Mouse (Mus musculus): Measurements from ENCODE around the gene 6030468B19Rik.

The 6030468B19Rik gene

DNA sequence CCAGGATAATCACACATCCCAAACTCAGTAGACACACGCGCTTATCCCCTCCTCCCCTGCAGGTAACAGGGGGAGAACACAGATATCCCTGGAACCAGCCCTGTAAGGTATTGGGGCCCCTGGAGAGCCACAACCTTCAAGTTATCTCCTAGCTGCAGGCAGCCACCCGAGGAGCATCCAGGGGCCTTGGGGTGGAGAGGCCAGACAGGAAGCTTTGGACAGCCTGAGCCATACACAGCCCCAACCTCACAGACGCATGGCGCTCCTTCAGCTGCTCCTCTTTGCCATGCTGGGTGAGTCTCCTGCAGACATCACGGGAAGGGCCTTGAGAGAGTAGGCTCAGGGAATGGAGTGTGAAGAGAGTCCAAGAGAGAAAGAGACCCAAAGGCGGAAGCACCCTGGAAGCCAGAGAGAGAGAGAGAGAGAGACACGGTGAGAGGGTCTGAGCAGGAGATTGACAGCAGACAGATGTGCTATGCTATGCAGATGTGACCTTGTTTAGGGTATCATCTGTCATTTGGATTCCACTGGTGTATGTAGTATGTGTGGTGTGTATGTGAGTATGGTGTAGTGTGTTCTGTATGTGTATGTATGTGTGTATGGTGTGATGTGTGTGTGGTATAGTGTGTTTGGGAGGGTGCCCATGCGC lies at the start of gene 6030468B19Rik:
Gene 6030468B19Rik, plus strand, starts transcription at position 150 of the 649 bp plus-strand sequence.
- no peak for DNase-seq

DNA sequence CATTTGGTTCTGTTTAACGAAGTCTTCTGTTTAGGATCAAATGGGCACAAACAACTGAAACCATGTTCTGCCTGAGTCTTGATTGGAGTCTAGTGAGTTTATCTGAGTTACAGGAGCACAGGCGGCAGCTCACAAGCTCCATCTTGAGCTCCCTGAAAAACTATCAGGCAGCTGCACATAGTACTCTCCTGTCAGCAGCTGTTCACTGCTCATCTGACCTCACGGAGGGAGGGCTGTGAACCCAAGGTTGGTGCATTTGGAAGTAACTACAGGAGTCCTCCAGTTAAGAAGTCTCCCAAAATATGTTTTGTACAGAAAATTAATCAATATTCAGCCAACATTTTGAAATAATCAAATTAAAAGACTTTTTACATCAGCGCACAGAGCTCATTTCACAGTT lies 48.8 kb upstream of the 6030468B19Rik start:
- DNase-seq, result no peak

DNA sequence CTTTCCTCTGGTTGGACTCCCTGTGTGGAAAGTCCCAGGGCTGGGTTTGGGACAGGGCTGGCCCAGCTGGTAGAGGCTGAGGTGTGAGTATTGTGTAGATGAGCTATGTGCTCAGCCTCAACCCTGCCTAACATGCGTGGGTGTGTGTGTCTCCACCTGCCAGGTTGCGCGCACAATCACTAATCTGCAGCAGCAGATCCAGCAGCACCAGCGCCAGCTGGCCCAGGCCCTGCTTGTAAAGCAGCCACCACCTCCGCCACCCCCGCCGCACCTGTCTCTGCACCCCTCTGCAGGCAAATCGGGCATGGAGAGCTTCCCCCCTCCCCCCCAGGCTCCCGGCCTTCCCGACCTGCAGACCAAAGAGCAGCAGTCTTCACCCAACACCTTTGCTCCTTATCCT lies 48.0 kb upstream of the 6030468B19Rik start:
- DNase-seq, result peak; percentile 94

DNA sequence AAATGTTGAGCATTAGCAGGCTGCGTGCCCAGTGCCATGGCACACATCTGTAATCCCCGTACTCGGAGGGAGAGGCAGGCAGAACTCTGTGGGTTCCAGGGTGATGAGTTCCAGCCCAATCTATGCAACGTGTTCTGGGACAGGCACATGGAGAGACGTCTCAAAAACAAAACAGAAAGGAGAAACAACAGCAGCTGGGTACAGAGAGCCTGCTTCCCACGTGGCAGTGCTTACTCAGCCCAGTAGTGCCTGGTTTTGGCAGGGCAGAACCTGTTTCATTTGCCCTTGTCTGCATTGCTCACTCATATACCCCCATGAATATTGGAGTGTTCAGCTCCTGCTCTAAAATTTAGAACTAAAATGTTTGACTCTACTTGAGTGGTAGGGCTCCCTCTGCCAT lies 45.9 kb upstream of the 6030468B19Rik start:
- peak; percentile 61 for DNase-seq

DNA sequence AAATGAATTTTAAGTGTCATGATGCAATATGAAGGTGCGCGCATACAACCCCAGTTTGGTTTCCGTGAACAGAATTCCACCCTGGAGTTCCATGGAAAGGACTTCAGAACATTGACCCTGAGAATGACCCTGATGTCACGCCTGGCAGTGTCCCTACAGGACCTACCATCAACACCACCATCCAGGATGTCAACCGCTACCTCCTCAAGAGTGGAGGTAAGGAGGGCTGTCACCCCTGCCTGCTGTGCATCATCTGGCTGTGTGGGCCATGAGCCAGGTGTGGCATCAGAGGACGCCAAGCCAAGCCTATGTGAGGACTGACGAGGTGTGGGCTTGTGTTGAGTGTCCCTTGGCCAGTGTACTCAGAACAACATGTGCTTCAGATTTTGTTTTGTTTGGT lies 41.6 kb upstream of the 6030468B19Rik start:
- no peak for DNase-seq

DNA sequence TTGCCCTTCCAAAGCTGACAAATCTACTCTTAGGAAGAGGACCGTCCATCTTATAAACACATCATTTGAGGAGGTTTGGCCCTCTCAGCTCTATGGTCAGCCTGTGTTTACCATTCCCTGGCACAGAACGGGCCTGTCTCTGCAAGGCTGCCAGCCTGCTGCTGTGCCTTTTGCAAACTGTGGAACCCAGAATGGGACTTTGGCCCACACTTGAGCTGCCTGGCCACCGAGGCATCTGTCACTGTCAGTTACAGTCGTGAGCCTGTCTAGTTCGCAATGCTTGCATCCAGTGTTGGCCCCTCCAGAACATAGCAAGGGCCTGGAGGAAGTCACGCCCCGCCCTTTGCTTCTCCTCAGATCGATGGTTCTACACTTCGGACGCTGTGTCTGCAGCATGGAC lies 38.2 kb upstream of the 6030468B19Rik start:
- DNase-seq, result no peak

DNA sequence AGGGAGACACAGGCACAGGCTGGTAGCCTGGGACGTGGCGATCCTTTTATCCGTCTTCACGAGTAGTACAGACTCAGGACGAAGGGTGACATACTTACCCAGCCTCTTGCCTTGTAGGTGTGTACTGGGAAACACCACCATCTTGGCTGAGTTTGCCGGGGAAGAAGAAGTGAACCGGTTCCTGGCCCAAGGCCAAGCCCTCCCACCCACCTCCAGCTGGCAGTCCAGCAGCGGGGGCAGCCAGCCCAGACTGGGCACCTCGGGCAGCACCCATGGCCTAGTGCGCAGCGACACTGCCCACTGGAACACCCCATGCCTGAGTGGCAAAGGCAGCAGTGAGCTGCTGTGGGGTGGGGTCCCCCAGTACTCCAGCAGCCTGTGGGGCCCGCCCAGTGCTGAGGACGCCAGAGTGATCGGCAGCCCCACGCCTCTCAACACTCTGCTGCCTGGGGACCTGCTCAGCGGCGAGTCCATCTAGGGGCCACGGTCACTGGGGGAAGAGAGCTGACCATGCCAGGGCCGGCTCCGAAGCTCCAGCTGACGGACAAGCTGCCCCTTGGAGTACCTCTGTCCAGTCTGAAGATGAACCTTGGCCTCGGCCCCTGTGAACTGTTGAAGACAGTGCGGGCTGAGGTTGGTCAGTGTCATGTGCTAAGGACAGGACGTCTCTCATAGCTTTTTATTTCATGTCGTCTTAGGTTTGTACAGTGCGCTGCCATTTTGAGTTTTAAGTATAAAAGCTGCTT lies 36.9 kb upstream of the 6030468B19Rik start:
- no peak for DNase-seq

DNA sequence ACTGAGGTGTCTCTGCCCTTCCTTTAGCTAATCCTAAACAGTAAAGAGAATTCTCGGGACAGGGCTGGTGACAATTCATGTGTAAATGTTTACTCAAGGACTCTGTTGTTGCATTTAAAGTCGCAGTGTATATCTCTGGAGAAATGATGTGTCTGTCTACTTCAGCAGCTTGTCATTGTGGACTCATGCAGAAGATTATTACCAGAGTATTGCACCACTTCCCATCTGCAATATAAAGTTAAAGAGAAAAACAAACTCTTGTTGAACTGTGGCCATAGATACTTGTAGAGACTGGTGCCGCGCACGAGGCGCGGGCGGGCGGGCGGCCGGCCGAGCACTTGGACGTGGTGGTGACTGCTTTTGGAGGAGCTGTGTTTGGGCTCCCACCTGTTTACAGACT lies 35.7 kb upstream of the 6030468B19Rik start:
- DNase-seq, result no peak

DNA sequence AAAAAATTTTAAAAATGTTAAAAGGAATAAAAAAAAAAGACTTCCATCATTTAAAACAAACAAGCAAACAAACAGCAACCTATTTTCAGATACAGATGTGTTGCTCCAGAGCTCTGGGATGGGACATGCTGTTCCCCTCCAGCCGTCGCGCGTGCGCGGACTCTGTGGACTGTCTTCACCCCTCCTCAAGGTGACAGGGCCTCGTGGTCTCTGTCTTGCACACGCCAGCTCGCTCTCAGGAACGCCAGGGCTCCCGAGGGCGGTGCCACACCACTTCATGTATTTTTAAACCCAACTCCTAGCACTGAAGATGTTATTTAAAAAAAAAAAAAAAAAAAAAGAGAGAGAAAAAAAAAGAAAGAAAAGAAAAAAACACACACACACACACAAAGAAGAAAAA lies 35.2 kb upstream of the 6030468B19Rik start:
- DNase-seq, result no peak

DNA sequence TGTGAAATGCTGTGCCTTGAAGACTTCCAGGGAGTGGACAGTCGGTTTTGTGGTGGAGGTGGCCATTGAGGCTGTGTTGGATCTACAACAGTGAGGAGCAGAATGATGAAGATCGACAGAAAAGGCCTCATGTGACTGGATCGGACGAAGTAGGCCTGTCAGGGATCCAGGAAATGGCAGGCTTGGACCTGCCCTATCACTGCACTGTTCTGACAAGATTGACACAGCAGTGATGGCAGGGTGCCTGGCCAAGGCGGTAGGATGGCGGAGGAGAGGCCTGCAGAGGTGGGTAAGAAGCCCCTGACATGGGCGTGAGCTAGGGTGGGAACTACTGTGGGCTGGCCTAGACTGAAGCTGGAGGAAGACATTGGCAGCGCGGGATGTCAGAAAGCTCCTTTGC lies 33.1 kb upstream of the 6030468B19Rik start:
- no peak for DNase-seq

DNA sequence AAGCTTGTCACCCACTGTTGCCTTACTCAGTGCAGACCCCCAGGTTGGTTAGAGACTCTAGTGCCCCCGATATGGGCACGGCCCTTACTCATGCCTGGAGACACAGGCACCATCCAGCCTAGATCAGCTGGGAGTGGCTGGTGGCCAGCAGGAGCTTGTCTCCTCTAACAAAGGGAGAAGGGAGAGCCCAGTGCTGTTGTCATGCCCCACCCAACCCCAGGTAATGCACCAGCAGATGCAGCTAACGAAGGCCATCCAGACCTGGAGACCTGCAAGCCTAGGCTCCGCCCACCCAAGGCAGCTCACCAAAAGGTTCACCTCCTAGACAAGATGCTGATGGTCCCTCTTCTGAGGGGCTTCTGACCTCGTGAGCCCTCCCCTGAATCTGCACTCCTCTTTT lies 32.1 kb upstream of the 6030468B19Rik start:
- DNase-seq, result no peak

DNA sequence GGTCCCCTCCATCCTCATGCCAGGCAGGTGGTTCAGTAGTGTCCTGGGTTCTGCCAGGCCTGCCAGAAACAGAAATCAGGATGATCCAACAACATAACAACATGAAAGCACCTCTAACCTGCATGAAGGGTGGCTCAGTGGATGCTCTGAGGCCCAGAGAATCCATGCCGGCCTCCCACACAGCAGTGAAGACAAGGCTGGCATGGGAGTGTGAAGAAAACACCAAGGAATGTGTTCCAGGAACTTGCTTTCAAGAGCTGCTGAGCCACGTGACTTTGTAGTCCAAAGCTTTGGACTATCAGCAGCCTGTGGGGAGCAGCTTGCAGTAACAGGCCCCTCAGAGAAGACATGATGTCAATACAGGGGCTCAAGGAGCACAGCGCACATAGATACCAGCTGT lies 31.2 kb upstream of the 6030468B19Rik start:
- no peak for DNase-seq

DNA sequence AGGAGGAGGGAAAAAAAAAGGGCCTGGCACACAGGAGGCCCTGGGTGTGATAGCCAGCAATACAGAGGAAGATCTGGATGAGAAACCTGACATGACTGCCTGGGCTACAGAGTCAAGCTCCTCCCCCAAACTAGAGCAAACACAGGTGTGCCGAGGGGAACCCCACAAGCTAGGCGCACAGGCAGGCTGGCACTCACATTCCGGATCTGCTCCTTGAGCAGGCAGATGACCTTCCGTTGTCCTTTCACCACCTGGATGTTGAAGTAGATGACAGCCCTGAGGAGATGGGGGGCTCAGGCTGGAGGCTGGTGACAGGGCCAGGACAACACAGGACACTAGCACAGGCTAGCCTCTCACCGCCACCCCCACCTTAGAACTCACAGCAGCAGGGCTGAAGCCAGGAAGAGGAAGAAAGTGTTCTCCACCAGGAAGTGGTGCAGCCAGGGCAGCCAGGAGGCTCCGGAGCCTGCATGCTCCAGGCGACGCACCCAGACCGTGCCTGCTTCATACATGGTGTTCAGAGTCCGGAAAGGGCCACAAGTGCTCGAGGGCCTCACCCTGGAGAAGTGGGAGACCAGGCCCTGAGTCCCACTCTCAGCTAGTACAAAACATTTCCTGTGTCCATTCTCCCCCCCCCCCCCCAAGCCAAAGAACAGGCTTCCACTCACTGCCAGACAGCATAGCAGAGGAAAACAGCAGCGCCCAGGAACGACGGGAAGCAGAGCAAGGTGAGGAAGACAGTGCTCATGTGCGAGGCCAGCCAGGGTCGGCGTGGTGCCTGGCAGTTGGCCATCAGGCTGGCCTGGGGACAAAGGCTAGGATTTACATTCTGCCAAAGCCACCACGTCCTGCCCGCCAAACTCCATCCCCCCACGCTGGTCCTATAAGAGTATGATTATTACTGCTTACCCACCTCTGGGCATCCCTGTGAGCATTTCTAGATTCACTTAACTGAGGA lies 28.5 kb upstream of the 6030468B19Rik start:
- no peak for DNase-seq

DNA sequence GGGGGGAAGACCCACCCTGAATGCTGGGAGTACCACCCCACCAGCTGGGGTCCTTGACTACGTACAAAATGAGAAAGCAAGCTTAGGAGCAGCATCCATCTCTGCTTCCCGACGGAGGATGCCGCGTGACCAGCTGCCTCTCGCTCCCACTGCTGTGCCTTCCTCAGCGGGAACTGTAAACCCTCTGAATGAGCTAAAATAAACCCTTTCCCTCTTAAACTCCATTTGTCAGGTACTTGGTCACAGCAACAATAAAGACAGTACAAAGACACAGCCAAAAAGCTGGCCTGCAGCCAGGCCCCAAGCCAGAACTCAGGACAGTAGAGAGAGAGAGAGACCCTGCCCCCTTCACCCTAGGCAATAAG lies 27.8 kb upstream of the 6030468B19Rik start:
- no peak for DNase-seq

DNA sequence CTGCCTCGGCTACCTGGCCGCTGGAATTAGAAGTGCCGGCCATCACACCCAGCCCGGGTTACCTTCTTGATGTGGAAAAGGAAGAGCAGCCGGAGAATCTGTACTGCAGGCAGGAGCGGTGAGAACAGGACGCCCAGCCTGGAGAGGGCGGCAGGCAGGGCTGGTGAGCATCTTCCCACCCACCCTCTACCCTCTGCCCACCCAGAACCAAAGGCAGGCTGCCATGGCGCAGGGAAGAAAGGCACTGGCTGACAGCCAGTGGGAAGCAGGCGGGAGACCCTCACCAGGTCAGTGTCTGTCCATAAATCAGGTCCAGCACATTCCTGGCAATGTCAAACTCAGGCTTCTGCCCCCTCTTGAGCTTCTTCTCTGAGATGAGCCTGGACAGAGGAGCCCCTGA lies 27.1 kb upstream of the 6030468B19Rik start:
- no peak for DNase-seq

DNA sequence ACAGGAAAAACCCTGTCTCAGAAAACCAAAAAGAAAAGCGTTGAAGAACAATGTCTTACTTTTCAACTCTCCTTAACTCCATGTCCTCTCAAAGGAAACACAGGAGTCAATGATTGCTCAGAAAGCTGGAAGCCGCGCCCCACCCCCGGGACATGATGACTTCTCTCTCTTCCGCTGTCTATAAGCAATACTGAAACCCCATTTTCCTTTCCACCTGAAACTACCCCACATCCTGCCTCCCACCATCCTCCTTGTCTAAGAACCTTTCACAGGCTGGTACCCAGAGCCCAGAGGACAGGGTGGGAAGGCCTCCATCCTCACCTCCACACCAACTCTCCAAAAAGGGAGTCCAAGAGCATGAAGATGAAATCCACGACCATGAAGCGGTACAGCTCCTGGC lies 25.1 kb upstream of the 6030468B19Rik start:
- DNase-seq, result no peak

DNA sequence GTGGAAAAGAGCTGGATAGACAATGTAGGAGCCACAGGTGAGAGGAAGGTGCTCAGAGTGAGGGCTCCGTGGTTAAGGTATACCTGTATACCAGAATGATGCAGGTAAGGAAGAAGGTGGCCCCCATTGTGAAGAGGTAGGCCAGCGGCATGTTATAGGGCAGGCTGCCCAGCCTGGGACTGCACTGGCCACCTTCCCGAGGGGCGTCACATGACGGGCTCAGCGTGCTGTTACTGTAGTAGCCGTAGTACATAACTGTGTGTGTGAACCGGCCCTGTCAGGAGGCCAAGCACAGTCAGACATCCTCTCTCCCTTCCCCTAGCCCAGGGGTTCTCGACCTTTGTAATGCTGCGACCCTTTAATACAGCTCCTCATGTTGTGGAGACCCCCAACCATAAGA lies 22.5 kb upstream of the 6030468B19Rik start:
- DNase-seq, result no peak

DNA sequence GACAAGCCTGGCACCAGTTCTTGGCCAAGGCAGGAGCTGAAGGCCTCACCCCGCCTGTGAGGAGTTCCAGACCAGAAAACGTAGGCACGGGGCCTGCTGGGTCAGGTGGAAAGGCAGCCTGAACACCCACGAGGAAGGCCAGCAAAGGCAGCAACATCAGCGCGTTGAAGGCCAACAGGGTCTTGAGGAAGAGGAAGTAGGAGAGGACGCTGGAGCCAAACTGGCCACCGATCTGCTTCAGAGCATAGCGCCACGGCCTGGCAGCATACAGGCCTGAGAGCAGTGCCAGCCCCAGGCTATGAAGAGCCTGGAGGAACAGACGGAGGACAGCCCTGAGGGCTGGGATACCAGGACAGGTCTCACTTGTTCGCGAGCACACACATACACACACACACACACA lies 21.9 kb upstream of the 6030468B19Rik start:
- DNase-seq, result peak; percentile 59

DNA sequence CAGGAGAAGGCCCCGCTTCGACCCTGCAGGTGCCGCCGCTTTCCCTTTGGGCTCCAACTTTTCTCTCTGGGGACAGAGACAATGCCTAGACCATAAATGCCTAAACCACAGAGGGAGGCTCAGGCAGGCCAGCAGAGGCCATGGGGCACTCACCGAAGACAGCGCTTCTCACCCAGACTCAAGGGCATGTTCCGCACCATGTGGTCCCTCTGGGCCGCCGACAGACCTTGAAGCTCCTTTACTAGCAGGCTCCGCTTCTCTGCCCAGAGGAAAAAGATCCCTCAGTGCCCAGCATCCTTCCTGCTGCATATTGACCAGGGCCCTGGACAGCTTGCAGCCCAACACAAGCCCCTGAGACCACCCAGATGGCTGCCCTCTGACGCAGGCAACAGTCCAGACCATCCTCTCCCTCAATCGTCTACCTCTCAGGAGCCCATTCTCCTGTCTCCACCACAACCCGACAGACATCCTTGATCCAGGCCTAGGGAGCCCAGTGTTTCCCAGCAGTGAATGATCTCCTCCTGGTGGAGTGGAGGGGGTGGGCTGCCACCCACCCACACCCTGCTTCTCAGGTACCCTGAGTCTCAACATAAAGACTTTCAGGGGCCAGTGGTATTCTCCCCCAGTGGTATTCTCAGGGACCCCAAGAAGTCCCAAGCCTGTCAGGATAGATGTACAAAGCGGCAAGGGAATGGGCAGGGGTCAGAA lies 21.2 kb upstream of the 6030468B19Rik start:
- no peak for DNase-seq

DNA sequence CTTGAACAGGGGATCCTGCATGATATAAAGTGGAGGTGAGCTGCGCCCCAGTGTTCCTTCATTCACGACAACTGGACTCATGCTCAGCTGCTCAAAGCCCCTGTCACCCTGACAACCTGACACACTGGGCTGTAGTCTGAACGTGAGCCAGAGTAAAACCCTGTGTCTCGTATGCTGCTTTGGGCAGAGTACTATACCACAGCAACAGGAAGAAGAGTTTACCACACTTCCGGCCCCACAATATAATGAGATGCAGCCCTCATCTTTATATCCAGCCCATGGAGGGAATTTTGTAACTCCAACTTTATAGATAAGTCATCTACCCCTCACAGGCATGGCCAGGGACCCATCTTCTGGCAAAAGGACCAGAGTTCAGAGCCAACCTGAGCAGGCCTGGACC lies 20.3 kb upstream of the 6030468B19Rik start:
- no peak for DNase-seq

DNA sequence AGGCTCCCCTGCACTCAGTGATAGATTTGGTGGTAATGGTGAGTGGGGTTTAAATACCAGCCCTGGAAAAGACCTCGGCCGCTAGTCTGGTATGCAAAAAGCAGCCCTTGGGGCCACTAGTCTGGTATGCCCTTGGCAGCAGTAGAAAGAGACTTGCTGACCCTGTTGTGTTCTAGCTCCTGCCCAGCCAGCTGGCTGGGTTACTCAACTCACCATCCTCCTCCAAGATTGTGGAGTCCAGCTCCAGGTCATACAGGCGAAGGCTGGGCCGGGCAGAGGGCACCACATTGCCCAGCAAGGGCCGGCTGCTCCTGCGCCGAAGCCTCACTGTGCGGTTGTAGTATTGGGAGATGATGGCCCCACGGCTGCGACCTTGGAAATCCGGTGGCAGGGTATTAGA lies 19.4 kb upstream of the 6030468B19Rik start:
- no peak for DNase-seq

DNA sequence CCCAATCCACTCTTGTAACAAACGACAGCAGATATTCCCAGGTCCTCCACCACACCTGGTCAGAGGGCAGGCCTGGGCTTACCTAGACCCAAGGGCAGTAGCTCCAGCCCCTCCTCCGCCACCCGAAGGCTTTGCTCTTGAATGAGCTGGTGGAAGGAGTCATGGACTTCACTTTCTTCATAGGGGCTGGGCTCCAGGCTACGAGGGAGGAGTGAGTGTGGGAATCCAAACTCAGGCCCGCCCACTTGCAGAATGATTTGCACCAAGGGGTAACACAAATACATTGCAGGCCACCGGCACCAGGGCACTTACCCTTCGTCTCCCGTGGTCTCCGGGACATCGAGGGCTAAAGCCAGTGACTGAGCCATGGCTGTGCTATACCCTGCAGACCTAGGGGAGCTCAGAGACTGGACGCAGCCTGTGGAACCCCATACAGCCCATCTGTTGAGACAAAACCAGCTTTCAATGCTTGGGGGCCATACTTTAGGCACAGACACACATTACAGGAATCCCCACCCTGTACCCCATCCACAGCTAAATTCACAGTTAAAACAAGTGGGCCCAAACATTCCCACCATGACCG lies 18.5 kb upstream of the 6030468B19Rik start:
- no peak for DNase-seq

Measured in layer of hippocampus, adult 9-11 months (tissue).